Mouse (Mus musculus): ENCODE data around the gene Hapln2.

The Hapln2 gene

GRCm38 (mm10) chr3:87981894-87982835 is 45.2 kb downstream of the Hapln2 start:
- DNase-seq (ENCODE audit: low read depth, low spot score) = no peak

DNA sequence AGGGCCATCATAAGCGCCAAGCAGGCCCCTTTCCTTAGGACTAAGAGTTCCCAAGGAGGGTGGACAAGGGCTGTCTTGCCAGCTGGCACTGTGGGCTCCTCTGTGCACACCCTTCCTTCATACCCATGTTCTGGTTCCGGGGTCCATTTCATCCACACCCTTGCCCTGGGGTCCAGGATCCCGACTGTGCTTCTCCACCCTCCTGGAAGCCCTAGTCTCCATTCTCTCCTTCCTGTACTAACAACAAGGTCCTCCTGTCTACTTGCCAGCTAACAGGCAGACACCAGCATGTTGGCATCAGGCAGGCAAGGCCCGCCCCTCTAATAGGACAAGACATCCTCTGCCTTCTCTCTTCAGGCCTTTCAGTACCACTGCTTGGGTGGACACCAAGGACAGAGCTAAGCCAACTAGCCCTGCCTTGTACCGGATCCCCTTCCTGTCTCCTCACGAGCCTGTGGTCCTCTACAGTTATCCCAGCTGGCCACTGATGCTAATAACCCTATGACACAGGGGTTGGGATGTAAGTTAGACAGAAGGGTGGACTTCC is 46.1 kb downstream of the Hapln2 start:
- no peak for DNase-seq (ENCODE audit: low read depth, low spot score)

DNA sequence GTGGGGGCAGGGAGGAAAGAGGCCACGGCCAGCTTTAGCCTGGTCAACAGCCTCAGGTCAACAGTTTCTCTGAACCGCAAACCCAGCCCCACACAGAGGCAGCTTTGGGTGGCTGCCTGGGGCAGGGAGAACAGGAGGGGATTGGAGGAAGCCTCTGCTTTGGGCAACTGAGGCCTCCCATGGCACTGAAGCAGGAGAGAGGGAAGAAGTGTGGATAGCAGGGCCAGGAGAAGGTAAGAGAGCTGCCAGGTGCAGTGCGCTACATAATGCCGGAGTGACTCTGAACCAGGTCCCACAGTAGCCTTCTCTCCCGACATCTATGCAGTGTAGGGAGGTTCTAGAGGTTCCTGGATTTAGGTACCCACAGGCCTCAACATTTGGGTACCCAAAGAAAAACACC is 46.7 kb downstream of the Hapln2 start:
- no peak for DNase-seq (ENCODE audit: low read depth, low spot score)

DNA sequence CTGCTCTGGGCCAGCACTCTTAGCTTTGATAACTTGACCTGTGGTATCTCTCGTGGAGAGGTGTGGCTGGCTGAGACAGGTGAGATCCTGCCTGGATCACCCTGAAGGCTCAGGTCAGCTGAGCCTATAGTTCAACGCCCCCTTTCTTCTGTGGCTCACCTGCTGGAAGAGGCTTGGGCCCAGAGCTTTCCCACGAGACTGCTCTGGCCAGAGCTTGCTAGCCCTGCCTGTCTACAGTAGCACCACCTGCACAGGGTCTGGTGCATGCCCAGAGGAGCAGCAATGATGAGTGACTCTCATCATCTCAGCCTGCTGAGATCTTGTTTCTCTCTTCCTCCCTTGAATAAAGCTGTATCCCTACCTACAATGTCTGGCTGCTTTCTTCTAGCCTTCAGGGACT is 47.3 kb downstream of the Hapln2 start:
- DNase-seq (ENCODE audit: low read depth, low spot score) = no peak

DNA sequence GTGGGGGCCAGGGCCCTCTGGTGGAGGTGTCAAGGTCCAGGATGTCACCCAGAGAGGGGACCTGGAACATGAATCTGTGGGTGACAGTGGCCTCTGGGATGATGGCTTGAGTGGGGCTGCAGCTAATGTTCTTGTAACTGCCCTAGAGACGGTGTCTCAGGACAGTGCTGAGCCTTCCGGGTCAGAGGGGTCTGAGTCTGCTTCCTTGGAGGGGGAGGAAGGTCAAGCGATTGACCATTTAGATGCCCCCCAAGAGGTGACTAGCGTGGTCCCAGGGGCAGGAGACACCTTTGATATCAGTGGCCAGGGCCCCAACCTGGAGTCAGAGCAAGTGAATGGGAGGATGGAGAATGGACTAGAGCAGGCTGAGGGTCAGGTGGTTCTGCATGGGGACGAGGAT is 47.9 kb downstream of the Hapln2 start:
- DNase-seq (ENCODE audit: low read depth, low spot score) = no peak

GRCm38 (mm10) chr3:87974381-87974987 is 52.9 kb downstream of the Hapln2 start:
- DNase-seq (ENCODE audit: low read depth, low spot score) = no peak

GRCm38 (mm10) chr3:87973593-87974380 is 53.6 kb downstream of the Hapln2 start:
- DNase-seq (ENCODE audit: low read depth, low spot score) = no peak

DNA sequence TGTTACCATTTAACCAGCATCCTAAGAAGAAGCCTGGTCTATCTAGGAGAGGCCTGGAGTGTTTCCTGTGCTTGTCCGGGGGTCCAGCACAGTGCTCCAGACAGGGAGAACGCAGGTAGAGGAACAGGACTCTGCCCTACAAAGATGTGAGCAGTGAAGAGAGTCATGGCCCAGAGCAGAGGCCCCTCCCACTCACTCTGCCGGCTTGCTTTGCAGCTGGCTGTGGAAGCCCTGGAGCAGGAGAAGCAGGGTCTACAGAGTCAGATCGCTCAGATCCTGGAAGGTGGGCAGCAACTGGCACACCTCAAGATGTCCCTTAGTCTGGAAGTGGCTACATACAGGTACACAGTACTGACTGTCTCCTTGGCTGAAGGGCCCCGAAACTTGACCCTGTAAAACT is 54.6 kb downstream of the Hapln2 start:
- no peak for DNase-seq (ENCODE audit: low read depth, low spot score)

DNA sequence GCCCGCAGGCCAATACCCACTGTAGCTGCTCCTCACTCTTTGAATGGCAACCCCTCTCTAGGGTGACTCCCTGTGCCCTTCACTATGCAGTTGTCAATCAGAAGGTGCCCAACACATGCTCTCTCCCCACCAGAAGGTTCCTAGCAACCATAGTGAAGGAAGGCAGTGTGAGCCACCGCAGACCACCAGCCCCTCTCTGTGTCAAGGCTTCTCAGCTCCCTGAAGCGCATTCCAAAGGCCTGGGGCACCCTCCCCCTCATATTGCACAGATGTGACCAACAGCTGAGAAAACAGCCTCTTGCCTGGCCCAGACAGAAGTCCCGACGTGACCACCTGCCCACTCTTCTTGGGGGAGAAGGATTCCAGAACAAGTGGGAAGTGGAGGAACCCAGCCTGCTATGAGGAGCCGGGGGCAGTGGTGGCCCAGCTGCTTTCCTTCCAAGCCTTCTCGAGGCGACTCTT is 55.1 kb downstream of the Hapln2 start:
- no peak for DNase-seq (ENCODE audit: low read depth, low spot score)

All from CD4-positive, CD25-positive, alpha-beta regulatory T cell, adult 2 months (primary cell).